In genomic region chr13:67416811-67417210, GRCm38 (mm10) we compare ENCODE assay signal across 36 mouse cellular contexts. TPM values are rescaled to one million over a fixed set of nuclear protein-coding genes. Genes with fewer than 3 reads are reported as not detected.
DNase-seq lines count a peak whose midpoint lies in the region; ATAC-seq and TF ChIP-seq lines count a peak whose summit lies in the region.
"Had no signal": no experiment of that assay in that cellular context is flagged by ENCODE, and none has a peak within 500 bp of the region (broad histone marks: within the 10 kb centered on the region; RNA-seq: fewer than 3 reads in every experiment).

No protein-coding gene starts in this region.

- H3K9ac ChIP-seq in hindbrain, embryonic 13.5 days: no peak overlapping the region
- H3K9ac ChIP-seq: heart, embryonic 15.5 days; liver, embryonic 15.5 days; neural tube, embryonic 12.5 days had no signal

- peaks cover 60% of the 10 kb centered on the region for H3K36me3 ChIP-seq in E14TG2a.4 (ENCODE audit: insufficient read depth, low read length)
- no peaks in the 10 kb centered on the region for H3K36me3 ChIP-seq in hindbrain, embryonic 13.5 days
- H3K36me3 ChIP-seq: heart, embryonic 10.5 days; heart, embryonic 15.5 days; liver, embryonic 15.5 days; neural tube, embryonic 12.5 days had no signal

- no peak overlapping the region for H3K4me2 ChIP-seq in hindbrain, embryonic 13.5 days
- H3K4me2 ChIP-seq: heart, embryonic 15.5 days; liver, embryonic 15.5 days; midbrain, embryonic 11.5 days; neural tube, embryonic 12.5 days had no signal

- no peaks in the 10 kb centered on the region for H3K9me3 ChIP-seq in E14TG2a.4 (ENCODE audit: low read length)
- H3K9me3 ChIP-seq in hindbrain, embryonic 13.5 days: no peaks in the 10 kb centered on the region
- H3K9me3 ChIP-seq: heart, embryonic 10.5 days; heart, embryonic 15.5 days; liver, embryonic 15.5 days; neural tube, embryonic 12.5 days had no signal

- no peak for DNase-seq in lung, adult 2 months
- DNase-seq in lung, adult 18-20 months: no peak
- peak; percentile 59 for DNase-seq in R1 (ENCODE audit: low read depth, low spot score)
- no peak for DNase-seq in kidney, adult 18-20 months
- DNase-seq: adrenal gland, adult 2 months; adrenal gland, postnatal 36 days; cerebellum, adult 18-20 months; cerebellum, postnatal 14 days; gastrocnemius, postnatal 14 days; kidney, adult 8-10 months; kidney, postnatal 10 days; liver; lung, postnatal 10 days; right cerebral cortex, adult 18-20 months had no signal

- WGBS in lung, adult 2 months: 86% methylated on average over 3 of the region's 3 CpGs
- WGBS in hindbrain, embryonic 13.5 days: 89% methylated on average over 3 of the region's 3 CpGs

- ATAC-seq in megakaryocyte-erythroid progenitor cell, adult 5-6 weeks (replicated peaks; ENCODE audit: low FRiP score, low TSS enrichment, poor library complexity, severe bottlenecking): 0 out of 2 replicates have a peak, but pooled peaks have one; percentile 35
- ATAC-seq in hindbrain, embryonic 13.5 days (ENCODE audit: low FRiP score): no peak
- ATAC-seq in erythroblast, adult 5-6 weeks (replicated peaks; ENCODE audit: low FRiP score, poor library complexity, severe bottlenecking): no peak
- ATAC-seq: activated CD4-positive, CD25-positive, alpha-beta regulatory T cell, adult 4 months; forebrain, embryonic 14.5 days; inflammation-experienced regulatory T-cells, adult 6 months; midbrain, embryonic 16.5 days had no signal

- no peak for TF ChIP-seq POLR2A in lung, adult 2 months (IDR thresholded peaks at IDR 0.05; ENCODE audit: borderline replicate concordance, extremely low read depth, low read depth, low read length)

- H3K27ac ChIP-seq in hindbrain, embryonic 13.5 days: no peak overlapping the region
- H3K27ac ChIP-seq: heart, embryonic 10.5 days; heart, embryonic 15.5 days; liver, embryonic 15.5 days; neural tube, embryonic 12.5 days had no signal

- no peaks in the 10 kb centered on the region for H3K4me1 ChIP-seq in lung, adult 2 months (ENCODE audit: control insufficient read depth, insufficient read depth, low read length)
- H3K4me1 ChIP-seq in E14TG2a.4 (replicated peaks; ENCODE audit: low read depth, low read length): peaks cover 49% of the 10 kb centered on the region
- H3K4me1 ChIP-seq in hindbrain, embryonic 13.5 days (replicated peaks): peaks cover 8% of the 10 kb centered on the region
- H3K4me1 ChIP-seq: neural tube, embryonic 12.5 days had no signal

- 0 out of 2 replicates have a peak, but pooled peaks have one; percentile 2 for TF ChIP-seq CTCF in lung, adult 2 months (IDR thresholded peaks at IDR 0.05; ENCODE audit: insufficient read depth, low read length)
- peak; percentile 24 for TF ChIP-seq CTCF in E14TG2a.4 (conservative IDR thresholded peaks at IDR 0.05; ENCODE audit: low read length)

- no peaks in the 10 kb centered on the region for H3K27me3 ChIP-seq in E14TG2a.4 (ENCODE audit: insufficient read depth, low read length)
- no peaks in the 10 kb centered on the region for H3K27me3 ChIP-seq in hindbrain, embryonic 13.5 days
- H3K27me3 ChIP-seq: liver, embryonic 15.5 days; neural tube, embryonic 12.5 days had no signal

- no peak overlapping the region for H3K4me3 ChIP-seq in lung, adult 2 months (replicated peaks; ENCODE audit: extremely low read depth, low read depth, low read length)
- peak overlapping the region; percentile 41 for H3K4me3 ChIP-seq in E14TG2a.4 (replicated peaks; ENCODE audit: low read length)
- no peak overlapping the region for H3K4me3 ChIP-seq in hindbrain, embryonic 13.5 days
- H3K4me3 ChIP-seq: heart, embryonic 10.5 days; heart, embryonic 15.5 days; liver, embryonic 15.5 days; myocyte; neural tube, embryonic 12.5 days had no signal

RNA-seq across cellular contexts. Expression of gene Zfp459, which starts 4.4 kb away (rescaled TPM):
- 0.20 and 0.43 TPM in 2 replicates for polyA plus RNA-seq in lung, adult 2 months (2012; rRNA removed)
- 1.4 and 2.6 TPM in 2 replicates for total RNA-seq in megakaryocyte-erythroid progenitor cell, adult 5-6 weeks (2014; fragmentation: Nextera tagmentation)
- 1.3 and 1.9 TPM in 2 replicates for total RNA-seq in megakaryocyte-erythroid progenitor cell, adult 5-6 weeks (2017)
- polyA plus RNA-seq in hindbrain, embryonic 13.5 days (2015; fragmentation: Nextera tagmentation; extraction: Ambion mirVana): 0.21 and 0.58 TPM in 2 replicates
- total RNA-seq in erythroblast, adult 5-6 weeks (2015; ENCODE audit: low replicate concordance): 0.42 TPM in 1 of 2 replicates, not detected in the other
- 1.7 TPM in 2 replicates for total RNA-seq in erythroblast, adult 5-6 weeks (2017; ENCODE audit: low replicate concordance)
- total RNA-seq: MEL had no signal
- polyA plus RNA-seq: adrenal gland, adult 2 months; myocyte had no signal

RNA-seq across cellular contexts. Expression of gene Zfp429, which starts 17.2 kb away (rescaled TPM):
- 1.1 and 1.9 TPM in 2 replicates for polyA plus RNA-seq in lung, adult 2 months (2012; rRNA removed)
- total RNA-seq in megakaryocyte-erythroid progenitor cell, adult 5-6 weeks (2014; fragmentation: Nextera tagmentation): 4.3 and 6.2 TPM in 2 replicates
- 10.5 and 11.5 TPM in 2 replicates for total RNA-seq in megakaryocyte-erythroid progenitor cell, adult 5-6 weeks (2017)
- polyA plus RNA-seq in hindbrain, embryonic 13.5 days (2015; fragmentation: Nextera tagmentation; extraction: Ambion mirVana): 3.4 and 5.0 TPM in 2 replicates
- total RNA-seq in erythroblast, adult 5-6 weeks (2015; ENCODE audit: low replicate concordance): 3.5 and 7.7 TPM in 2 replicates
- total RNA-seq in erythroblast, adult 5-6 weeks (2017; ENCODE audit: low replicate concordance): 3.5 and 3.6 TPM in 2 replicates

RNA-seq across cellular contexts. Expression of gene Zfp874a, which starts 34.6 kb away (rescaled TPM):
- 0.66 and 2.5 TPM in 2 replicates for polyA plus RNA-seq in lung, adult 2 months (2012; rRNA removed)
- total RNA-seq in megakaryocyte-erythroid progenitor cell, adult 5-6 weeks (2014; fragmentation: Nextera tagmentation): 8.7 and 14.3 TPM in 2 replicates
- total RNA-seq in megakaryocyte-erythroid progenitor cell, adult 5-6 weeks (2017): 13.7 and 21.8 TPM in 2 replicates
- polyA plus RNA-seq in hindbrain, embryonic 13.5 days (2015; fragmentation: Nextera tagmentation; extraction: Ambion mirVana): 5.2 and 6.8 TPM in 2 replicates
- total RNA-seq in erythroblast, adult 5-6 weeks (2015; ENCODE audit: low replicate concordance): 72.8 and 75.0 TPM in 2 replicates
- 112 and 135 TPM in 2 replicates for total RNA-seq in erythroblast, adult 5-6 weeks (2017; ENCODE audit: low replicate concordance)

RNA-seq across cellular contexts. Expression of gene Zfp456, which starts 41.2 kb away (rescaled TPM):
- polyA plus RNA-seq in lung, adult 2 months (2012; rRNA removed): 0.17 and 0.27 TPM in 2 replicates
- total RNA-seq in megakaryocyte-erythroid progenitor cell, adult 5-6 weeks (2014; fragmentation: Nextera tagmentation): 2.4 and 2.6 TPM in 2 replicates
- total RNA-seq in megakaryocyte-erythroid progenitor cell, adult 5-6 weeks (2017): 1.7 and 3.7 TPM in 2 replicates
- 0.55 and 0.72 TPM in 2 replicates for polyA plus RNA-seq in hindbrain, embryonic 13.5 days (2015; fragmentation: Nextera tagmentation; extraction: Ambion mirVana)
- 0.19 and 0.63 TPM in 2 replicates for total RNA-seq in erythroblast, adult 5-6 weeks (2015; ENCODE audit: low replicate concordance)
- 0.56 and 1.5 TPM in 2 replicates for total RNA-seq in erythroblast, adult 5-6 weeks (2017; ENCODE audit: low replicate concordance)
- polyA plus RNA-seq: adrenal gland, adult 2 months had no signal

RNA-seq across cellular contexts. Expression of gene Gm28041, which starts 41.3 kb away (rescaled TPM):
- polyA plus RNA-seq in lung, adult 2 months (2012; rRNA removed): 0.17 TPM in 1 of 2 replicates, not detected in the other
- total RNA-seq in megakaryocyte-erythroid progenitor cell, adult 5-6 weeks (2014; fragmentation: Nextera tagmentation): 0.66 TPM in 1 of 2 replicates, not detected in the other
- 2.3 TPM in 1 of 2 replicates, not detected in the other for total RNA-seq in megakaryocyte-erythroid progenitor cell, adult 5-6 weeks (2017)
- polyA plus RNA-seq in hindbrain, embryonic 13.5 days (2015; fragmentation: Nextera tagmentation; extraction: Ambion mirVana): not detected in 2 replicates
- total RNA-seq in erythroblast, adult 5-6 weeks (2015; ENCODE audit: low replicate concordance): not detected in 2 replicates
- not detected in 2 replicates for total RNA-seq in erythroblast, adult 5-6 weeks (2017; ENCODE audit: low replicate concordance)
- total RNA-seq: granulocyte monocyte progenitor cell, adult 5-6 weeks; layer of hippocampus, postnatal 10 days; left cerebral cortex, adult 18-20 months; left cerebral cortex, postnatal 14 days had no signal
- polyA plus RNA-seq: adrenal gland, adult 2 months; brain, embryonic 14.5 days; embryonic facial prominence, embryonic 11.5 days; forebrain, embryonic 14.5 days; neural tube, embryonic 12.5 days; testis, adult 2 months had no signal
